Mouse (Mus musculus): Measurements from ENCODE around the gene Dut. TPM values are rescaled to one million over a fixed set of nuclear protein-coding genes. Genes with fewer than 3 reads are reported as not detected.

Dut gene
- total and polyA plus RNA-seq, 3 experiments: 197 to 348 (median 232) TPM

- H3K27me3 ChIP-seq (replicated peaks): no peaks in the 10 kb centered on the region
- in situ Hi-C loops (cut with MboI; ENCODE audit: low pct_ligation_motif_present, low pct_unique_long_range_greater_than_20kb, low sequenced_read_pairs) (no loop called here), dilution Hi-C loops (cut with MboI; ENCODE audit: extremely low pct_ligation_motif_present, extremely low pct_unique_long_range_greater_than_20kb, low sequenced_read_pairs) (no loop called here)
Observed at GRCm38 (mm10) chr2:125291101-125291500, 44.1 kb downstream of the Dut start.

GRCm38 (mm10) chr2:125292616-125293015, 45.6 kb downstream of the Dut start:
- H3K4me3 ChIP-seq (replicated peaks in 1 of 3; ENCODE audit: low read depth in 2 of 3, low read length in 2 of 3, poor library complexity in 1 of 3): no peak overlapping the region
- H3K79me2 ChIP-seq (replicated peaks; ENCODE audit: control insufficient read depth, extremely low read depth, insufficient read depth, poor library complexity, severe bottlenecking): no peaks in the 10 kb centered on the region
- H3K9ac ChIP-seq (ENCODE audit: insufficient read depth, low read depth): no peak overlapping the region
- H3K27me3 ChIP-seq (replicated peaks): no peaks in the 10 kb centered on the region
- dilution Hi-C loops (cut with MboI; ENCODE audit: extremely low pct_ligation_motif_present, extremely low pct_unique_long_range_greater_than_20kb, low sequenced_read_pairs): no loop called here
- H3K9me3 ChIP-seq (replicated peaks; ENCODE audit: low read length): peaks cover 6% of the 10 kb centered on the region
- H3K36me3 ChIP-seq (replicated peaks in 1 of 2; ENCODE audit: control insufficient read depth in 1 of 2, insufficient read depth in 1 of 2, low read length in 1 of 2): no peaks in the 10 kb centered on the region
- DNase-seq (ENCODE audit: extremely low read depth): no peak
- in situ Hi-C loops (cut with MboI; ENCODE audit: low pct_ligation_motif_present, low pct_unique_long_range_greater_than_20kb, low sequenced_read_pairs): no loop called here
- TF ChIP-seq BHLHE40 (IDR thresholded peaks at IDR 0.05; ENCODE audit: low read depth, low read length) (no peak), SIN3A (IDR thresholded peaks at IDR 0.05; ENCODE audit: low read length) (no peak)
- H3K27ac ChIP-seq (ENCODE audit: insufficient read depth, low read depth): no peak overlapping the region
- H3K4me2 ChIP-seq (ENCODE audit: insufficient read depth, low read depth, poor library complexity, severe bottlenecking): no peak overlapping the region
- H3K4me1 ChIP-seq (ENCODE audit: control insufficient read depth in 1 of 2, insufficient read depth in 2 of 2): peaks cover 0 to 3% of the 10 kb centered on the region in 2 experiments; a peak in 1 of 4 replicates

More at GRCm38 (mm10) chr2:125291101-125291500, 44.1 kb downstream of the Dut start:
- Histone ChIP-seq H3K4me1 (ENCODE audit: control insufficient read depth in 1 of 2, insufficient read depth in 2 of 2) (peaks cover 0 to 3% of the 10 kb centered on the region in 2 experiments; a peak in 1 of 4 replicates), H3K4me3 (replicated peaks in 1 of 3; ENCODE audit: low read depth in 2 of 3, low read length in 2 of 3, poor library complexity in 1 of 3) (no peak overlapping the region), H3K79me2 (replicated peaks; ENCODE audit: control insufficient read depth, extremely low read depth, insufficient read depth, poor library complexity, severe bottlenecking) (no peaks in the 10 kb centered on the region), H3K36me3 (replicated peaks in 1 of 2; ENCODE audit: control insufficient read depth in 1 of 2, insufficient read depth in 1 of 2, low read length in 1 of 2) (no peaks in the 10 kb centered on the region), H3K27ac (ENCODE audit: insufficient read depth, low read depth) (no peak overlapping the region), H3K9me3 (replicated peaks; ENCODE audit: low read length) (no peaks in the 10 kb centered on the region), H3K9ac (ENCODE audit: insufficient read depth, low read depth) (no peak overlapping the region), H3K4me2 (ENCODE audit: insufficient read depth, low read depth, poor library complexity, severe bottlenecking) (no peak overlapping the region)
- no peak for DNase-seq (ENCODE audit: extremely low read depth)
- no peak for TF ChIP-seq NELFE (IDR thresholded peaks at IDR 0.05; ENCODE audit: low read depth, low read length)
- TF ChIP-seq GABPA (IDR thresholded peaks at IDR 0.05; ENCODE audit: insufficient replicate concordance, low read depth, low read length): no peak
- TF ChIP-seq KAT2A (IDR thresholded peaks at IDR 0.05; ENCODE audit: insufficient replicate concordance, low read length): no peak
- no peak for TF ChIP-seq TBP (conservative IDR thresholded peaks at IDR 0.05; ENCODE audit: low read depth, low read length)
- TF ChIP-seq SMC3 (IDR thresholded peaks at IDR 0.05; ENCODE audit: low read depth, low read length): no peak
- TF ChIP-seq CHD1 (IDR thresholded peaks at IDR 0.05; ENCODE audit: low read depth, low read length): no peak
- no peak for TF ChIP-seq USF1 (IDR thresholded peaks at IDR 0.05; ENCODE audit: low read depth, low read length)
- no peak for TF ChIP-seq ELF1 (IDR thresholded peaks at IDR 0.05; ENCODE audit: low read depth, low read length)
- no peak for TF ChIP-seq RCOR1 (conservative IDR thresholded peaks at IDR 0.05; ENCODE audit: low read depth, low read length)
- no peak for TF ChIP-seq UBTF (IDR thresholded peaks at IDR 0.05; ENCODE audit: low read depth, low read length)
- TF ChIP-seq ZNF384 (IDR thresholded peaks at IDR 0.05; ENCODE audit: low read depth, low read length): no peak
- TF ChIP-seq MYC (IDR thresholded peaks at IDR 0.05; ENCODE audit: low read depth, low read length): no peak
- no peak for TF ChIP-seq PAX5 (IDR thresholded peaks at IDR 0.05; ENCODE audit: low read length)

All from CH12.LX (cell line).